Mouse (Mus musculus): ENCODE results near the gene Hsf2bp. TPM values are rescaled to one million over a fixed set of nuclear protein-coding genes. Genes with fewer than 3 reads are reported as not detected.

Hsf2bp gene
- polyA plus RNA-seq, 1 experiment from 2014 or later, result 0.45 TPM

GRCm38 (mm10) chr17:31915756-31916460 lies 120.2 kb downstream of the Hsf2bp start:
- Histone ChIP-seq H3K36me3 (ENCODE audit: control insufficient read depth, insufficient read depth, low read length) (no peaks in the 10 kb centered on the region), H3K4me2 (ENCODE audit: low read depth, low read length) (no peak overlapping the region), H3K27me3 (ENCODE audit: control insufficient read depth, insufficient read depth, low read length) (no peaks in the 10 kb centered on the region), H3K9ac (ENCODE audit: low read length) (no peak overlapping the region), H3K4me3 (replicated peaks; ENCODE audit: low read length) (no peak overlapping the region), H3K27ac (ENCODE audit: low read length) (no peak overlapping the region), H3K9me3 (replicated peaks; ENCODE audit: control insufficient read depth, low read length) (no peaks in the 10 kb centered on the region), H3K4me1 (ENCODE audit: control insufficient read depth, insufficient read depth, low read length) (peaks cover 19% of the 10 kb centered on the region)
- WGBS, result 70% methylated on average over 18 of the region's 18 CpGs
- ATAC-seq (ENCODE audit: insufficient read depth, low FRiP score), result no peak

GRCm38 (mm10) chr17:31914323-31914722 lies 121.8 kb downstream of the Hsf2bp start:
- Histone ChIP-seq H3K9ac (ENCODE audit: low read length) (no peak overlapping the region), H3K4me3 (replicated peaks; ENCODE audit: low read length) (no peak overlapping the region), H3K27me3 (ENCODE audit: control insufficient read depth, insufficient read depth, low read length) (no peaks in the 10 kb centered on the region), H3K27ac (ENCODE audit: low read length) (no peak overlapping the region), H3K4me1 (ENCODE audit: control insufficient read depth, insufficient read depth, low read length) (peaks cover 19% of the 10 kb centered on the region), H3K4me2 (ENCODE audit: low read depth, low read length) (no peak overlapping the region), H3K9me3 (replicated peaks; ENCODE audit: control insufficient read depth, low read length) (no peaks in the 10 kb centered on the region), H3K36me3 (ENCODE audit: control insufficient read depth, insufficient read depth, low read length) (no peaks in the 10 kb centered on the region)
- WGBS, result 88% methylated on average over 5 of the region's 5 CpGs
- no peak for ATAC-seq (ENCODE audit: insufficient read depth, low FRiP score)

GRCm38 (mm10) chr17:31912881-31913662 lies 123.1 kb downstream of the Hsf2bp start:
- Histone ChIP-seq H3K27me3 (ENCODE audit: control insufficient read depth, insufficient read depth, low read length) (no peaks in the 10 kb centered on the region), H3K4me2 (ENCODE audit: low read depth, low read length) (no peak overlapping the region), H3K4me1 (ENCODE audit: control insufficient read depth, insufficient read depth, low read length) (peaks cover 19% of the 10 kb centered on the region), H3K9me3 (replicated peaks; ENCODE audit: control insufficient read depth, low read length) (no peaks in the 10 kb centered on the region), H3K4me3 (replicated peaks; ENCODE audit: low read length) (no peak overlapping the region), H3K36me3 (ENCODE audit: control insufficient read depth, insufficient read depth, low read length) (no peaks in the 10 kb centered on the region), H3K9ac (ENCODE audit: low read length) (peak overlapping the region; percentile 44; the same call in 1 of the 2 replicates), H3K27ac (ENCODE audit: low read length) (peak overlapping the region; percentile 68)
- 56% methylated on average over 18 of the region's 18 CpGs for WGBS
- ATAC-seq (ENCODE audit: insufficient read depth, low FRiP score), result no peak

DNA sequence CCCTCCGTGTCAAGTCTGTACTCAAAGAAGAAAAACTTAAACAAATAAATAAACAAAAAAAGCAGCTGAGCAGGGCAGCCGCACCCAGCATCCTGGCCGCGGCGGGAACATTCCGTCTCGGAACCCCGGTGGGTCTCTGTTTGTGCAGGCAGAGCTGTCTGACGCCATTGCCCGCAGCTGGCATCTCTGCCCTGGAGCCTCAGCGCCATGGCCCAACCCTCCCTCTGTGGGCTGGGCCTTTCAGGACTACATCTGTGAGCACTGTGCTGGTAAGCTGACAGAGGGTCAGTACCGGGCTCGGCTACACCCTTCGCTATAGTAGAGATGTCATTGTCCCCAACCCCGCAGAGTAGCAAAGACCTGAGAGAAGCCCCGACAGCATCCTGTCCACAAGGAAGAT lies 123.8 kb downstream of the Hsf2bp start:
- Histone ChIP-seq H3K4me3 (replicated peaks; ENCODE audit: low read length) (no peak overlapping the region), H3K9ac (ENCODE audit: low read length) (peak overlapping the region; percentile 44; the same call in 1 of the 2 replicates), H3K4me2 (ENCODE audit: low read depth, low read length) (no peak overlapping the region; the same call in 1 of the 2 replicates), H3K4me1 (ENCODE audit: control insufficient read depth, insufficient read depth, low read length) (peaks cover 19% of the 10 kb centered on the region), H3K36me3 (ENCODE audit: control insufficient read depth, insufficient read depth, low read length) (no peaks in the 10 kb centered on the region), H3K9me3 (replicated peaks; ENCODE audit: control insufficient read depth, low read length) (no peaks in the 10 kb centered on the region), H3K27ac (ENCODE audit: low read length) (peak overlapping the region; percentile 68), H3K27me3 (ENCODE audit: control insufficient read depth, insufficient read depth, low read length) (no peaks in the 10 kb centered on the region)
- ATAC-seq (ENCODE audit: insufficient read depth, low FRiP score), result peak; percentile 56; the same call in 1 of the 2 replicates
- WGBS, result 57% methylated on average over 16 of the region's 16 CpGs

- Histone ChIP-seq H3K4me1 (ENCODE audit: control insufficient read depth, insufficient read depth, low read length) (peaks cover 14% of the 10 kb centered on the region), H3K36me3 (ENCODE audit: control insufficient read depth, insufficient read depth, low read length) (no peaks in the 10 kb centered on the region), H3K9ac (ENCODE audit: low read length) (no peak overlapping the region), H3K27ac (ENCODE audit: low read length) (no peak overlapping the region), H3K27me3 (ENCODE audit: control insufficient read depth, insufficient read depth, low read length) (no peaks in the 10 kb centered on the region), H3K4me3 (replicated peaks; ENCODE audit: low read length) (no peak overlapping the region), H3K4me2 (ENCODE audit: low read depth, low read length) (no peak overlapping the region), H3K9me3 (replicated peaks; ENCODE audit: control insufficient read depth, low read length) (no peaks in the 10 kb centered on the region)
- ATAC-seq (ENCODE audit: insufficient read depth, low FRiP score), result no peak
- WGBS, result 90% methylated on average over 2 of the region's 2 CpGs
These were observed 127.2 kb downstream of the Hsf2bp start for GRCm38 (mm10) chr17:31908966-31909365.

DNA sequence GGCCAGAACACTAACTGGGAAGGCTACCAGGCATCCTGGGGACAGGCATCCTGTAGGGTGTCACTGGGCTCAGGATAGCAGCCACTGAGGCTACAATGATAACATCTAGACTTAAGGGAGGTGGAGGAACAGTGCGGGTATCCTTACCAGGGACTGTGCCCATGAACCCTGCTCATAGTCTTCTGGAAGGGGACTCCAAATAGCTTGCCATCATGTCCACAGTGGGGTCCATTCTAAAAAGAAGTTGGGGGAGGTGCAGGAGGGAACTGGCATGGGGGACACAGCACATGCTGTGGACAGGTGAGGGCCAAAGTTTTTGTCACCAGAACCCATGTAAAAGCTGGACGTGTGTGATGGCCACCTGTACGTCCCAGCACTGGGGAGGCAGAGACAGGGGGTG lies 129.7 kb downstream of the Hsf2bp start:
- ATAC-seq (ENCODE audit: insufficient read depth, low FRiP score), result no peak
- WGBS, result 90% methylated on average over 3 of the region's 3 CpGs
- H3K27ac ChIP-seq (ENCODE audit: low read length), result peak overlapping the region; percentile 64; the same call in 1 of the 2 replicates

DNA sequence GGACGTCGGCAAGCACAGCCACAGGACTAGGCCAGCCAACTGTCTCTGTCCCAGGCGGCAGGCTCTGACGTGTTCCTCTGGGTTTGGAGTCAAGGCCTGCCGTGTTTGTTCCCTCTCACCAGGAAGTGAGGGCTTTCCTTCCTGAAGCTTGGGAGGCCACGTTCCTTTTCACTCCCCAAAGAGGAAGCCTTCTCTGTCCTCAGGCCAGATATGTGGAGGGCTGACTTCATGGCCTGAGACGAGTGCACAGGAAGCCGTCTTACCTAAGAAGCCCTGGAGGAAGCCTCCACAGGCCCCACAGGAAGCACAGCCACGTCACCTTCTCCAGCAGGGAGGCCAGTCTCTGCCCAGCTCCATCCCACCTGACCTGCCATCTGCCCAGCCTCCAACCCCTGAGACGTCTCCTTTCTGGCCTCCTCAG lies 130.3 kb downstream of the Hsf2bp start:
- peak overlapping the region; percentile 28; the same call in 1 of the 2 replicates for H3K9ac ChIP-seq (ENCODE audit: low read length)
- no peaks in the 10 kb centered on the region for H3K36me3 ChIP-seq (ENCODE audit: control insufficient read depth, insufficient read depth, low read length)
- no peaks in the 10 kb centered on the region for H3K9me3 ChIP-seq (replicated peaks; ENCODE audit: control insufficient read depth, low read length)
- no peak overlapping the region for H3K4me3 ChIP-seq (replicated peaks; ENCODE audit: low read length)
- ATAC-seq (ENCODE audit: insufficient read depth, low FRiP score), result peak; percentile 54; the same call in 1 of the 2 replicates
- H3K27ac ChIP-seq (ENCODE audit: low read length), result peak overlapping the region; percentile 70
- 60% methylated on average over 10 of the region's 10 CpGs for WGBS
- H3K4me2 ChIP-seq (ENCODE audit: low read depth, low read length), result no peak overlapping the region
- H3K4me1 ChIP-seq (ENCODE audit: control insufficient read depth, insufficient read depth, low read length), result peaks cover 13% of the 10 kb centered on the region
- H3K27me3 ChIP-seq (ENCODE audit: control insufficient read depth, insufficient read depth, low read length), result no peaks in the 10 kb centered on the region

More for the DNA sequence above, 129.7 kb downstream of the Hsf2bp start:
- Histone ChIP-seq H3K4me3 (replicated peaks; ENCODE audit: low read length) (no peak overlapping the region), H3K36me3 (ENCODE audit: control insufficient read depth, insufficient read depth, low read length) (no peaks in the 10 kb centered on the region), H3K27me3 (ENCODE audit: control insufficient read depth, insufficient read depth, low read length) (no peaks in the 10 kb centered on the region), H3K4me1 (ENCODE audit: control insufficient read depth, insufficient read depth, low read length) (peaks cover 8% of the 10 kb centered on the region), H3K9me3 (replicated peaks; ENCODE audit: control insufficient read depth, low read length) (no peaks in the 10 kb centered on the region), H3K9ac (ENCODE audit: low read length) (no peak overlapping the region), H3K4me2 (ENCODE audit: low read depth, low read length) (no peak overlapping the region)

- H3K27ac ChIP-seq (ENCODE audit: low read length), result peak overlapping the region; percentile 70
- ATAC-seq (ENCODE audit: insufficient read depth, low FRiP score), result no peak
- WGBS, result 84% methylated on average over 9 of the region's 9 CpGs
- H3K27me3 ChIP-seq (ENCODE audit: control insufficient read depth, insufficient read depth, low read length), result no peaks in the 10 kb centered on the region
- peak overlapping the region; percentile 28; the same call in 1 of the 2 replicates for H3K9ac ChIP-seq (ENCODE audit: low read length)
- peaks cover 13% of the 10 kb centered on the region for H3K4me1 ChIP-seq (ENCODE audit: control insufficient read depth, insufficient read depth, low read length)
- no peak overlapping the region for H3K4me2 ChIP-seq (ENCODE audit: low read depth, low read length)
- H3K9me3 ChIP-seq (replicated peaks; ENCODE audit: control insufficient read depth, low read length), result no peaks in the 10 kb centered on the region
- H3K36me3 ChIP-seq (ENCODE audit: control insufficient read depth, insufficient read depth, low read length), result no peaks in the 10 kb centered on the region
- H3K4me3 ChIP-seq (replicated peaks; ENCODE audit: low read length), result no peak overlapping the region
These were observed 130.9 kb downstream of the Hsf2bp start for GRCm38 (mm10) chr17:31905201-31905790.

DNA sequence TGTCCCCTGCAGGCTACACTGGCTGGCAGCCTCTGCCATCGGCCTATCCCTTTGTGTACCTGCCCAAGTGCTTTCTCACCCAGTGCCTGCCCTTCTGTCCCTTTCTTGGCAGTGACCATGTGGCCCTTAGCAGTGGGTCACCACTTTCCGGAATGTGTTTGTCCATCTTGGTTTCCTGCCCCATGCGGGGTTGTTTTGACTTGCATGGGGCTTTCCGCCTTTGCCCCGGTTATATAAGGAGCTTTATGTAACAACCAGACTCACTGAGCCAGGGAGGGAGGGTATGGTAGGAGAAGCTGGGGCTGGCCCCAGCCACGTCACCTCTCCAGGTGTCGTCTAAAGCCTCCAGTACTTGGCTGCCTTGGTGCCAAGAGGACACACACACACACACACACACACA lies 132.1 kb downstream of the Hsf2bp start:
- H3K27me3 ChIP-seq (ENCODE audit: control insufficient read depth, insufficient read depth, low read length), result no peaks in the 10 kb centered on the region
- H3K4me3 ChIP-seq (replicated peaks; ENCODE audit: low read length), result no peak overlapping the region
- H3K9ac ChIP-seq (ENCODE audit: low read length), result no peak overlapping the region
- no peak for ATAC-seq (ENCODE audit: insufficient read depth, low FRiP score)
- no peaks in the 10 kb centered on the region for H3K36me3 ChIP-seq (ENCODE audit: control insufficient read depth, insufficient read depth, low read length)
- H3K27ac ChIP-seq (ENCODE audit: low read length), result no peak overlapping the region
- no peaks in the 10 kb centered on the region for H3K9me3 ChIP-seq (replicated peaks; ENCODE audit: control insufficient read depth, low read length)
- peaks cover 13% of the 10 kb centered on the region for H3K4me1 ChIP-seq (ENCODE audit: control insufficient read depth, insufficient read depth, low read length)
- H3K4me2 ChIP-seq (ENCODE audit: low read depth, low read length), result no peak overlapping the region
- WGBS, result 91% methylated on average over 7 of the region's 7 CpGs

Measured in stomach, embryonic 16.5 days (tissue).